Mouse (Mus musculus): ENCODE data around the gene Bcl2l12. TPM values are rescaled to one million over a fixed set of nuclear protein-coding genes. Genes with fewer than 3 reads are reported as not detected.

The Bcl2l12 gene
- polyA plus RNA-seq, 1 experiment from 2014 or later, result 6.4 TPM

GRCm38 (mm10) chr7:45035631-45036030 lies 37.1 kb upstream of the Bcl2l12 start:
- Histone ChIP-seq H3K27ac (ENCODE audit: low read depth, low read length) (no peak overlapping the region), H3K4me2 (ENCODE audit: low read depth, low read length) (no peak overlapping the region), H3K4me3 (ENCODE audit: low read depth, low read length) (no peak overlapping the region), H3K4me1 (ENCODE audit: control insufficient read depth, insufficient read depth, low read length) (no peaks in the 10 kb centered on the region), H3K9ac (replicated peaks; ENCODE audit: low read depth, low read length) (no peak overlapping the region), H3K9me3 (ENCODE audit: control insufficient read depth, low read length) (no peaks in the 10 kb centered on the region), H3K27me3 (ENCODE audit: control insufficient read depth, insufficient read depth, low read length) (no peaks in the 10 kb centered on the region), H3K36me3 (ENCODE audit: control insufficient read depth, insufficient read depth, low read length) (peaks cover 74% of the 10 kb centered on the region)
- no peak for ATAC-seq (ENCODE audit: low read depth)
- WGBS, result 96% methylated on average over 3 of the region's 3 CpGs

- H3K4me3 ChIP-seq (ENCODE audit: low read depth, low read length), result no peak overlapping the region
- H3K4me1 ChIP-seq (ENCODE audit: control insufficient read depth, insufficient read depth, low read length), result no peaks in the 10 kb centered on the region
- no peak overlapping the region for H3K9ac ChIP-seq (replicated peaks; ENCODE audit: low read depth, low read length)
- peaks cover 73% of the 10 kb centered on the region for H3K36me3 ChIP-seq (ENCODE audit: control insufficient read depth, insufficient read depth, low read length)
- H3K9me3 ChIP-seq (ENCODE audit: control insufficient read depth, low read length), result no peaks in the 10 kb centered on the region
- ATAC-seq (ENCODE audit: low read depth), result no peak
- WGBS, result 95% methylated on average over 19 of the region's 19 CpGs
- no peak overlapping the region for H3K27ac ChIP-seq (ENCODE audit: low read depth, low read length)
- no peaks in the 10 kb centered on the region for H3K27me3 ChIP-seq (ENCODE audit: control insufficient read depth, insufficient read depth, low read length)
- H3K4me2 ChIP-seq (ENCODE audit: low read depth, low read length), result no peak overlapping the region
These were observed 35.3 kb upstream of the Bcl2l12 start for GRCm38 (mm10) chr7:45033722-45034359.

GRCm38 (mm10) chr7:45030857-45031256 lies 32.3 kb upstream of the Bcl2l12 start:
- H3K9me3 ChIP-seq (ENCODE audit: control insufficient read depth, low read length), result no peaks in the 10 kb centered on the region
- peaks cover 82% of the 10 kb centered on the region for H3K36me3 ChIP-seq (ENCODE audit: control insufficient read depth, insufficient read depth, low read length)
- ATAC-seq (ENCODE audit: low read depth), result no peak
- H3K27ac ChIP-seq (ENCODE audit: low read depth, low read length), result no peak overlapping the region
- no peak overlapping the region for H3K4me3 ChIP-seq (ENCODE audit: low read depth, low read length)
- H3K27me3 ChIP-seq (ENCODE audit: control insufficient read depth, insufficient read depth, low read length), result no peaks in the 10 kb centered on the region
- 95% methylated on average over 8 of the region's 8 CpGs for WGBS
- H3K9ac ChIP-seq (replicated peaks; ENCODE audit: low read depth, low read length), result no peak overlapping the region
- H3K4me2 ChIP-seq (ENCODE audit: low read depth, low read length), result no peak overlapping the region
- no peaks in the 10 kb centered on the region; the same call in 1 of the 2 replicates for H3K4me1 ChIP-seq (ENCODE audit: control insufficient read depth, insufficient read depth, low read length)

- H3K4me3 ChIP-seq (ENCODE audit: low read depth, low read length), result no peak overlapping the region
- H3K36me3 ChIP-seq (ENCODE audit: control insufficient read depth, insufficient read depth, low read length), result peaks cover 74% of the 10 kb centered on the region
- no peak overlapping the region for H3K27ac ChIP-seq (ENCODE audit: low read depth, low read length)
- H3K27me3 ChIP-seq (ENCODE audit: control insufficient read depth, insufficient read depth, low read length), result no peaks in the 10 kb centered on the region
- 90% methylated on average over 6 of the region's 6 CpGs for WGBS
- H3K9me3 ChIP-seq (ENCODE audit: control insufficient read depth, low read length), result no peaks in the 10 kb centered on the region
- H3K4me1 ChIP-seq (ENCODE audit: control insufficient read depth, insufficient read depth, low read length), result no peaks in the 10 kb centered on the region; the same call in 1 of the 2 replicates
- H3K9ac ChIP-seq (replicated peaks; ENCODE audit: low read depth, low read length), result no peak overlapping the region
- no peak overlapping the region for H3K4me2 ChIP-seq (ENCODE audit: low read depth, low read length)
- no peak for ATAC-seq (ENCODE audit: low read depth)
These were observed 31.5 kb upstream of the Bcl2l12 start for GRCm38 (mm10) chr7:45029995-45030394.

GRCm38 (mm10) chr7:45028351-45028750 lies 29.8 kb upstream of the Bcl2l12 start:
- ATAC-seq (ENCODE audit: low read depth), result no peak
- Histone ChIP-seq H3K9me3 (ENCODE audit: control insufficient read depth, low read length) (no peaks in the 10 kb centered on the region), H3K9ac (replicated peaks; ENCODE audit: low read depth, low read length) (no peak overlapping the region), H3K4me1 (ENCODE audit: control insufficient read depth, insufficient read depth, low read length) (no peaks in the 10 kb centered on the region; the same call in 1 of the 2 replicates), H3K36me3 (ENCODE audit: control insufficient read depth, insufficient read depth, low read length) (peaks cover 57% of the 10 kb centered on the region), H3K27me3 (ENCODE audit: control insufficient read depth, insufficient read depth, low read length) (no peaks in the 10 kb centered on the region), H3K27ac (ENCODE audit: low read depth, low read length) (no peak overlapping the region), H3K4me2 (ENCODE audit: low read depth, low read length) (no peak overlapping the region), H3K4me3 (ENCODE audit: low read depth, low read length) (no peak overlapping the region)
- WGBS, result 95% methylated on average over 11 of the region's 11 CpGs

- Histone ChIP-seq H3K27me3 (ENCODE audit: control insufficient read depth, insufficient read depth, low read length) (no peaks in the 10 kb centered on the region), H3K4me2 (ENCODE audit: low read depth, low read length) (no peak overlapping the region), H3K36me3 (ENCODE audit: control insufficient read depth, insufficient read depth, low read length) (peaks cover 52% of the 10 kb centered on the region), H3K4me3 (ENCODE audit: low read depth, low read length) (no peak overlapping the region), H3K9me3 (ENCODE audit: control insufficient read depth, low read length) (no peaks in the 10 kb centered on the region), H3K4me1 (ENCODE audit: control insufficient read depth, insufficient read depth, low read length) (no peaks in the 10 kb centered on the region; the same call in 1 of the 2 replicates), H3K27ac (ENCODE audit: low read depth, low read length) (no peak overlapping the region), H3K9ac (replicated peaks; ENCODE audit: low read depth, low read length) (no peak overlapping the region)
- no peak for ATAC-seq (ENCODE audit: low read depth)
- 94% methylated on average over 9 of the region's 9 CpGs for WGBS
These were observed 29.2 kb upstream of the Bcl2l12 start for GRCm38 (mm10) chr7:45027761-45028160.

GRCm38 (mm10) chr7:45026256-45026655 lies 27.7 kb upstream of the Bcl2l12 start:
- no peak for ATAC-seq (ENCODE audit: low read depth)
- H3K36me3 ChIP-seq (ENCODE audit: control insufficient read depth, insufficient read depth, low read length), result peaks cover 38% of the 10 kb centered on the region
- H3K9me3 ChIP-seq (ENCODE audit: control insufficient read depth, low read length), result no peaks in the 10 kb centered on the region
- WGBS, result 48% methylated on average over 2 of the region's 2 CpGs
- H3K27me3 ChIP-seq (ENCODE audit: control insufficient read depth, insufficient read depth, low read length), result no peaks in the 10 kb centered on the region
- no peak overlapping the region; the same call in 1 of the 2 replicates for H3K27ac ChIP-seq (ENCODE audit: low read depth, low read length)
- H3K9ac ChIP-seq (replicated peaks; ENCODE audit: low read depth, low read length), result no peak overlapping the region
- no peaks in the 10 kb centered on the region; the same call in 1 of the 2 replicates for H3K4me1 ChIP-seq (ENCODE audit: control insufficient read depth, insufficient read depth, low read length)
- H3K4me2 ChIP-seq (ENCODE audit: low read depth, low read length), result no peak overlapping the region
- no peak overlapping the region for H3K4me3 ChIP-seq (ENCODE audit: low read depth, low read length)

GRCm38 (mm10) chr7:45025601-45026220 lies 27.2 kb upstream of the Bcl2l12 start:
- peaks cover 32% of the 10 kb centered on the region for H3K36me3 ChIP-seq (ENCODE audit: control insufficient read depth, insufficient read depth, low read length)
- ATAC-seq (ENCODE audit: low read depth), result no peak
- H3K9ac ChIP-seq (replicated peaks; ENCODE audit: low read depth, low read length), result no peak overlapping the region
- no peak overlapping the region; the same call in 1 of the 2 replicates for H3K27ac ChIP-seq (ENCODE audit: low read depth, low read length)
- H3K4me3 ChIP-seq (ENCODE audit: low read depth, low read length), result no peak overlapping the region
- H3K4me2 ChIP-seq (ENCODE audit: low read depth, low read length), result no peak overlapping the region
- no peaks in the 10 kb centered on the region for H3K9me3 ChIP-seq (ENCODE audit: control insufficient read depth, low read length)
- H3K4me1 ChIP-seq (ENCODE audit: control insufficient read depth, insufficient read depth, low read length), result no peaks in the 10 kb centered on the region; the same call in 1 of the 2 replicates
- no peaks in the 10 kb centered on the region for H3K27me3 ChIP-seq (ENCODE audit: control insufficient read depth, insufficient read depth, low read length)
- 85% methylated on average over 8 of the region's 8 CpGs for WGBS
